Mouse (Mus musculus) liver, postnatal 0 days (tissue): ENCODE data around the gene Gm5426. TPM values are rescaled to one million over a fixed set of nuclear protein-coding genes. Genes with fewer than 3 reads are reported as not detected.
A peak's percentile ranks its signal among the peaks of the same experiment; 100 is the strongest.
"Not testable (repeated sequence)": the region's sequence is repeated elsewhere in the genome, so short reads cannot be mapped to it uniquely, and the experiment has no call there.

Source experiments
- ATAC-seq: fragments of 200-750 bp; cut with Nextera tagmentation; 2 replicates; pipeline ENCODE4 v1.8.0; 2017; ENCODE audit warnings: mild to moderate bottlenecking, moderate library complexity
- DNase-seq: peaks from one replicate; pipeline ENCODE4 v3.0.0-alpha.2; 2016
- H3K27ac ChIP-seq: fragments of 300-500 bp; sonication (generic); 2 replicates; pipeline ENCODE4 v1.5.1; 2014; ENCODE audit warnings: antibody characterized with exemption, moderate library complexity, mild to moderate bottlenecking, low read depth
- H3K27me3 ChIP-seq: fragments of 300-500 bp; sonication (generic); 2 replicates; pipeline ENCODE4 v1.6.1; 2014; ENCODE audit warnings: low read length, control low read depth, mixed read lengths; ENCODE audit not compliant: insufficient read depth
- H3K36me3 ChIP-seq: fragments of 300-500 bp; sonication (generic); replicated peaks from 2 replicates; pipeline ENCODE4 v1.6.1; 2014; ENCODE audit warnings: mild to moderate bottlenecking, control low read depth, low read length, moderate library complexity, mixed read lengths; ENCODE audit not compliant: insufficient read depth
- H3K4me1 ChIP-seq: fragments of 300-500 bp; sonication (generic); 2 replicates; pipeline ENCODE4 v1.6.1; 2014; ENCODE audit warnings: antibody characterized with exemption, mild to moderate bottlenecking, control low read depth; ENCODE audit not compliant: insufficient read depth
- H3K4me2 ChIP-seq: fragments of 300-500 bp; sonication (generic); 2 replicates; pipeline ENCODE4 v1.6.1; 2014; ENCODE audit warnings: low read depth, mild to moderate bottlenecking, low read length, moderate library complexity, mixed read lengths
- H3K4me3 ChIP-seq: fragments of 300-500 bp; sonication (generic); 2 replicates; pipeline ENCODE4 v1.5.1; 2014; ENCODE audit warnings: low read depth, low read length
- H3K9ac ChIP-seq: fragments of 300-500 bp; sonication (generic); replicated peaks from 2 replicates; pipeline ENCODE4 v1.6.1; 2014; ENCODE audit warnings: mild to moderate bottlenecking, moderate library complexity
- H3K9me3 ChIP-seq: fragments of 300-500 bp; sonication (generic); 2 replicates; pipeline ENCODE4 v1.6.1; 2016; ENCODE audit warnings: mild to moderate bottlenecking, control low read depth, low read length, mixed read lengths
- CTCF ChIP-seq: sonication (generic); IDR thresholded peaks from 2 replicates; pipeline ENCODE4 v1.5.1; 2016; ENCODE audit warnings: antibody characterized with exemption, low read depth
- EP300 ChIP-seq: IDR thresholded peaks from 2 replicates; pipeline ENCODE4 v1.6.1; 2016; ENCODE audit warnings: antibody characterized with exemption, low read depth, mild to moderate bottlenecking
- WGBS: fragments of 180-500 bp; shearing (Covaris S2); extraction: QIAGEN DNeasy Blood & Tissue Kit; methylation state at CpG from one replicate; pipeline ENCODE4 v1.1.7; 2014; ENCODE audit not compliant: insufficient replicate concordance; 5-methylcytosine and 5-hydroxymethylcytosine counted together
- polyA plus RNA-seq: library from polyadenylated mRNA; unstranded; fragments of >200 nt; fragmentation: Nextera tagmentation; extraction: Ambion mirVana; gene quantifications from 2 replicates; pipeline ENCODE4 v1.2.1, GENCODE M21; 2015

The Gm5426 gene
- polyA plus RNA-seq, 1 experiment from 2014 or later: not detected

DNA sequence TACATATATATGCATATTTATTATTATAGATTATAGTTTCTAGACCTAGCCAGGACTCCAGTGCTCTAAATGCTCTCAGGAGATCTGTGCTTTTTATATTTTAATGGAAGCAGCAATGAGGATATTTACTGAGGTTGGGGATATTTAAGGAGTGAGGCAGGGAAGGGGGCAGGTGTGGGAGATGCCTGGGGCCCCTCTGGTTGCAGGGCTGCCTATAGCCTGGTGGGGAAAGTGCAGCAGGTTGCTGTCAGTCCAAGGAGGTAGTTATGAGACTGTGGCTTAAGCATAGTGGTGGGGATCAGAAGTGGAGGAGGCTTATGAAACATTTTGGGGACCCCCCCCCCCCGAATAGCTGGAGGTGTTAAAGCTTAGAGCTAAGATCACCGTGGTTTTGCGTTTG lies 6.0 kb upstream of the Gm5426 start:
- Histone ChIP-seq H3K9me3 (no peaks in the 10 kb centered on the region), H3K4me2 (no peak overlapping the region), H3K27ac (no peak overlapping the region), H3K9ac (no peak overlapping the region), H3K4me1 (0 out of 2 replicates have a peak, but pooled peaks cover 2% of the 10 kb centered on the region), H3K27me3 (no peaks in the 10 kb centered on the region), H3K4me3 (no peak overlapping the region), H3K36me3 (no peaks in the 10 kb centered on the region)
- no peak for ATAC-seq
- WGBS: 75% methylated on average over 3 of the region's 3 CpGs
- no peak for DNase-seq
- TF ChIP-seq CTCF: no peak
- TF ChIP-seq EP300: no peak

GRCm38 (mm10) chr10:96131112-96131511 lies 5.3 kb upstream of the Gm5426 start:
- no peak overlapping the region for H3K27ac ChIP-seq
- H3K4me1 ChIP-seq: no peaks in the 10 kb centered on the region
- no peak for ATAC-seq
- no peak overlapping the region for H3K4me2 ChIP-seq
- no peak for DNase-seq
- H3K9ac ChIP-seq: no peak overlapping the region
- H3K4me3 ChIP-seq: no peak overlapping the region
- H3K27me3 ChIP-seq: no peaks in the 10 kb centered on the region
- H3K9me3 ChIP-seq: no peaks in the 10 kb centered on the region
- 80% methylated on average over 6 of the region's 6 CpGs for WGBS
- no peaks in the 10 kb centered on the region for H3K36me3 ChIP-seq
- no peak for TF ChIP-seq EP300
- TF ChIP-seq CTCF: no peak

DNA sequence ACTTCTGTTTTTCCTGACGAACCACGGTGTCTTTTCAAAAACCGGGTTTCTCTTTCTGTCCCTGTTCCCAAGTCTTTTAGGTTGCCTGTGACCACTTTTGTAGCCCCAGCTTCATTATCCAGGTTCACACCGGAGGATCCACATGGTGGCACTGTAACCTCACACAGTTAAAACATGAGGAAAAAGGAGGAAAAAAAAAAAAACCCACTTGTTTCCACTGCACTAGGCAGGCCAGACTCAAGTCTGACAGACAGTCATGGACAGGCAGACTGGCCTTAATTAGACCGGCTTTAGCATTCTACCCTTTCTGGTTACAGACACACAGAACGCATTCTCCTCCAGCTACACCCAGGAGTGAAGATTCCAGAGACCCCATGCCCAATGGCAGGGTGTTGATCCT lies 4.2 kb upstream of the Gm5426 start:
- Histone ChIP-seq H3K4me1 (no peaks in the 10 kb centered on the region), H3K9me3 (no peaks in the 10 kb centered on the region), H3K27ac (no peak overlapping the region), H3K36me3 (no peaks in the 10 kb centered on the region), H3K27me3 (no peaks in the 10 kb centered on the region), H3K9ac (no peak overlapping the region), H3K4me3 (no peak overlapping the region), H3K4me2 (no peak overlapping the region)
- no peak for TF ChIP-seq EP300
- TF ChIP-seq CTCF: peak; percentile 72
- peak; percentile 47 for DNase-seq
- 27% methylated on average over 6 of the region's 6 CpGs for WGBS
- 0 out of 2 replicates have a peak, but pooled peaks have one; percentile 35 for ATAC-seq

DNA sequence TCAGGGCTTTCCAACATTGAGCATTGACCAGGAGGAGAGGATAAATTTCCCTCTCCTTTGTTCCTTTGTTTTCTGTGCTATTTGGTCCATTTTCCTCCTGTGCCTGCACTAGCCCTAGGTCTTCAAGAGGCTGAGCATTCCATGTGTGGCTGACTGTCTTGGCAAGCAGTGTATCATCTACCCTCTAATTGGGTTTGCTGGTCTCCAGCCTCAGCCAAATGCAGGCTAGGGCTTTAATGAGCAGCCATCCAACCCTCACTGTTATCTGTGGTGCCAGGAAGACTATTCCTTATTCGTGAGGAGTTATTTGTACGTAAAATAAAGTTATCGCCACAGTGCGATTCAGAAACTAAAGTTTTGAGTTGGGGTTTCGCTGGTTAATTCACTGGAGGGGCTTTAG lies 2.2 kb downstream of the Gm5426 start:
- H3K9ac ChIP-seq: no peak overlapping the region
- TF ChIP-seq EP300: no peak
- no peak for TF ChIP-seq CTCF
- no peaks in the 10 kb centered on the region for H3K9me3 ChIP-seq
- no peak overlapping the region for H3K4me3 ChIP-seq
- no peak overlapping the region for H3K27ac ChIP-seq
- H3K36me3 ChIP-seq: no peaks in the 10 kb centered on the region
- H3K4me2 ChIP-seq: no peak overlapping the region
- 78% methylated on average over 5 of the region's 5 CpGs for WGBS
- no peaks in the 10 kb centered on the region for H3K27me3 ChIP-seq
- no peaks in the 10 kb centered on the region for H3K4me1 ChIP-seq
- ATAC-seq (no peak), DNase-seq (no peak)

DNA sequence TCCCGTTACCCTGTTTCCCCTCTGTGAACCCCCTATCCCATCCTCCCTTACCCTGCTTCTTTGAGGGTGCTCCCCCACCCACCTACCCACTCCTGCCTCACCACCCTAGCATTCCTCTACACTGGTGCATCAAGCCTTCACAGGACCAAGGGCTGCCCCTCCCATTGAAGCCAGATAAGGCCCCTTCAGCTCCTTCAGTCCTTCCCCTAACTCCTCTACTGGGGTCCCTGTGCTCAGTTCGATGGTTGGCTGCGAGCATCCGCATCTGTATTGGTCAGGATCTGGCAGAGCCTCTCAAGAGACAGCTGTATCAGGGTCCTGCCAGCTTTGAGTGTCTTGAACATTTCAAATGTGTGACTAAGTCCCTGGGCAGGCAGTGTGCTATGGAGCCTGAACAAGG lies 2.9 kb downstream of the Gm5426 start:
- DNase-seq, H3K4me1 ChIP-seq, H3K4me3 ChIP-seq, H3K27ac ChIP-seq, H3K27me3 ChIP-seq, H3K36me3 ChIP-seq, H3K9ac ChIP-seq, H3K9me3 ChIP-seq, H3K4me2 ChIP-seq, ATAC-seq: not testable (repeated sequence)
- WGBS: 85% methylated on average over 4 of the region's 4 CpGs

DNA sequence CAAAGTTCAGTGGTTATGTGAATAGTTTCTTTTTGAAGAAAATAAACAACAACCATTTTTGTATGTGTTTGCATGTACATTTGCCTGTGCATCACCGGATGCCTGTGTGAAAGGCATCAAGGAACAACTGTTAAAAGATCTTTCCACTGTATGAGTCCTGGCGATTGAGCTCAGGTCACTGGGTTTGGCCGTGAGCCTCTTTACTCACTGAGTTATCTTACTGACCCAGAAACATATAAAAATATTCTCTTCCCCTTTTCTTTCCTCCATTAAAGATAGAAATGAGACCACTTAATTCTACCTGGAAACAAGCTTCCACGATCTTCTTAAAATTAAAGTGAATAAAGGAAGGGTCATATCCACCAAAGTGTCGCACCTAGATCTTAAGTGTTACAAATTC lies 10.2 kb downstream of the Gm5426 start:
- H3K9ac ChIP-seq: no peak overlapping the region
- DNase-seq (no peak), ATAC-seq (no peak)
- no peaks in the 10 kb centered on the region; the same call in 1 of the 2 replicates for H3K4me1 ChIP-seq
- no peak for TF ChIP-seq EP300
- no peak for TF ChIP-seq CTCF
- H3K36me3 ChIP-seq: no peaks in the 10 kb centered on the region
- no peak overlapping the region for H3K4me3 ChIP-seq
- no peak overlapping the region for H3K4me2 ChIP-seq
- 69% methylated on average over 5 of the region's 5 CpGs for WGBS
- no peaks in the 10 kb centered on the region for H3K9me3 ChIP-seq
- no peak overlapping the region for H3K27ac ChIP-seq
- H3K27me3 ChIP-seq: no peaks in the 10 kb centered on the region

- 55% methylated on average over 10 of the region's 10 CpGs for WGBS
- DNase-seq (no peak), ATAC-seq (no peak)
- no peak overlapping the region for H3K4me3 ChIP-seq
- H3K9ac ChIP-seq: no peak overlapping the region
- H3K4me1 ChIP-seq: no peaks in the 10 kb centered on the region; the same call in 1 of the 2 replicates
- H3K36me3 ChIP-seq: no peaks in the 10 kb centered on the region
- no peak for TF ChIP-seq CTCF
- TF ChIP-seq EP300: no peak
- no peaks in the 10 kb centered on the region for H3K9me3 ChIP-seq
- H3K4me2 ChIP-seq: no peak overlapping the region
- H3K27me3 ChIP-seq: no peaks in the 10 kb centered on the region
- no peak overlapping the region for H3K27ac ChIP-seq
Observed at GRCm38 (mm10) chr10:96148250-96148699, 11.9 kb downstream of the Gm5426 start.
